Mouse (Mus musculus) stomach, embryonic 14.5 days (tissue): ENCODE data around the gene Slc6a5. TPM values are rescaled to one million over a fixed set of nuclear protein-coding genes. Genes with fewer than 3 reads are reported as not detected.
A peak's percentile ranks its signal among the peaks of the same experiment; 100 is the strongest.
"Not testable (repeated sequence)": the region's sequence is repeated elsewhere in the genome, so short reads cannot be mapped to it uniquely, and the experiment has no call there.

Source experiments
- ATAC-seq: fragments of 200-750 bp; cut with Nextera tagmentation; 2 replicates; pipeline ENCODE4 v1.8.0; 2017; ENCODE audit warnings: low read depth, moderate TSS enrichment; ENCODE audit not compliant: insufficient number of reproducible peaks, insufficient read depth, low FRiP score
- H3K27ac ChIP-seq: fragments of 300-500 bp; sonication (generic); 2 replicates; pipeline ENCODE4 v1.5.1; 2014; ENCODE audit warnings: mild to moderate bottlenecking, low read length, moderate library complexity, mixed read lengths
- H3K27me3 ChIP-seq: fragments of 300-500 bp; sonication (generic); 2 replicates; pipeline ENCODE4 v1.6.1; 2014; ENCODE audit warnings: low read length, control low read depth, mixed read lengths; ENCODE audit not compliant: control insufficient read depth, insufficient read depth
- H3K36me3 ChIP-seq: fragments of 300-500 bp; sonication (generic); 2 replicates; pipeline ENCODE4 v1.6.1; 2014; ENCODE audit warnings: mild to moderate bottlenecking, control low read depth, low read length, moderate library complexity, mixed read lengths; ENCODE audit not compliant: control insufficient read depth, insufficient read depth
- H3K4me1 ChIP-seq: fragments of 300-500 bp; sonication (generic); 2 replicates; pipeline ENCODE4 v1.6.1; 2014; ENCODE audit warnings: low read length, control low read depth, mixed read lengths; ENCODE audit not compliant: control insufficient read depth, insufficient read depth
- H3K4me2 ChIP-seq: fragments of 300-500 bp; sonication (generic); replicated peaks from 2 replicates; pipeline ENCODE4 v1.6.1; 2014; ENCODE audit warnings: low read depth, low read length, control low read depth
- H3K4me3 ChIP-seq: fragments of 300-500 bp; sonication (generic); 2 replicates; pipeline ENCODE4 v1.5.1; 2014; ENCODE audit warnings: low read depth, low read length, control low read depth
- H3K9ac ChIP-seq: fragments of 300-500 bp; sonication (generic); replicated peaks from 2 replicates; pipeline ENCODE4 v1.6.1; 2014; ENCODE audit warnings: low read depth, mild to moderate bottlenecking, control low read depth, low read length, moderate library complexity, mixed read lengths
- H3K9me3 ChIP-seq: fragments of 300-500 bp; sonication (generic); 2 replicates; pipeline ENCODE4 v1.6.1; 2016; ENCODE audit warnings: low read depth, low read length, control low read depth; ENCODE audit not compliant: control insufficient read depth
- WGBS: fragments of 180-500 bp; shearing (Covaris S2); extraction: QIAGEN DNeasy Blood & Tissue Kit; methylation state at CpG from one replicate; pipeline ENCODE4 v1.1.7; 2014; 5-methylcytosine and 5-hydroxymethylcytosine counted together
- polyA plus RNA-seq: library from polyadenylated mRNA; unstranded; fragments of >200 nt; fragmentation: Nextera tagmentation; extraction: Ambion mirVana; gene quantifications from 2 replicates; pipeline ENCODE4 v1.2.1, GENCODE M21; 2014

The Slc6a5 gene
- polyA plus RNA-seq, 1 experiment from 2014 or later, result not detected

DNA sequence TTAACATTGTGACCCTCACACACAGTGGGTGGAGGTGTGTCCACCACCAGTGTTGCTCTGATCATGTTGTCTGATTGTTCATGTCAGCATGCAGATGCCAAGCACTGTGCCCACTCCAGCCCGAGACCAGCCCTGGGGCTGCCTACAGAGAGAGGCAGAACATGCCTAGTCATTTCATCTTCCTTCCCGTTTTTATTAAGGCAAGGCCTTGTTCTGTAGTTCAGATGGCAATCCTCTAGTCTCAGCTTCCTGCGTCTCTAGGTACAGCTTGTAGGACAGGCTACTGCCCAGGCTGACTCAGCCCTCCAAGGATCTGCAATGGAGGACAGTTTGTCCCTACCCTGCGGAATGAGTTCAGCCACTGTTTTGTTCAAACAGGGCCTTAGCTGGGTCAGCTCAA is 13.0 kb downstream of the Slc6a5 start:
- Histone ChIP-seq H3K36me3 (no peaks in the 10 kb centered on the region), H3K4me2 (no peak overlapping the region), H3K9ac (no peak overlapping the region)

GRCm38 (mm10) chr7:49923376-49923775 is 13.4 kb downstream of the Slc6a5 start:
- under 1% methylated on average over 13 of the region's 13 CpGs for WGBS
- H3K36me3 ChIP-seq, result no peaks in the 10 kb centered on the region
- H3K4me2 ChIP-seq, result no peak overlapping the region

More for the DNA sequence above, 13.0 kb downstream of the Slc6a5 start:
- no peak for ATAC-seq
- Histone ChIP-seq H3K9me3 (no peaks in the 10 kb centered on the region), H3K27me3 (no peaks in the 10 kb centered on the region), H3K27ac (no peak overlapping the region), H3K4me3 (no peak overlapping the region), H3K4me1 (no peaks in the 10 kb centered on the region)
- 47% methylated on average over 4 of the region's 4 CpGs for WGBS

DNA sequence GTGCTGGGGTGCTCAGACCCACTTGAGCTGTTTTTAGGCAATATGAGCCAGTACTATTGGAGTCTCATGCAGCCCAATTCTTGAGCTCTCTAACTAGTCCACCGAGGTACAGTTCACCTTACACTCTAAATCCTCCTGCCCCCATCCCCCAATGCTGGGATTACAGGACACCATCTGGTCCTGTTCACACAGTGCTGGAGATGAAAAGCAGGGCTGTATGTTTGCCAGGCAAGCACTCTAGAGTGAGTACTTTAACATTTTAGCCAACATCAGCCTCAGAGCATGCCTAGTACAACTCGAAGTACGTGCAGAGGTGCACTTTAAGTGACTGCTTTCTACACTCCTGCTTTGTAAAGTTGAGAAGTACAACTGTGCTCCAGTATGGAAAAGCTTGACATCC is 18.6 kb downstream of the Slc6a5 start:
- WGBS, result 51% methylated on average over 3 of the region's 3 CpGs
- Histone ChIP-seq H3K4me1 (no peaks in the 10 kb centered on the region), H3K9ac (no peak overlapping the region), H3K4me2 (no peak overlapping the region), H3K9me3 (no peaks in the 10 kb centered on the region), H3K27me3 (no peaks in the 10 kb centered on the region), H3K27ac (no peak overlapping the region), H3K36me3 (no peaks in the 10 kb centered on the region), H3K4me3 (no peak overlapping the region)
- ATAC-seq, result no peak; the same call in 1 of the 2 replicates

More at GRCm38 (mm10) chr7:49923376-49923775, 13.4 kb downstream of the Slc6a5 start:
- Histone ChIP-seq H3K4me1 (no peaks in the 10 kb centered on the region), H3K9ac (no peak overlapping the region), H3K27me3 (no peaks in the 10 kb centered on the region), H3K27ac (no peak overlapping the region), H3K4me3 (no peak overlapping the region), H3K9me3 (no peaks in the 10 kb centered on the region)
- ATAC-seq, result peak; percentile 34; the same call in 1 of the 2 replicates

GRCm38 (mm10) chr7:49929999-49930398 is 20.1 kb downstream of the Slc6a5 start:
- Histone ChIP-seq H3K4me2 (no peak overlapping the region), H3K9me3 (no peaks in the 10 kb centered on the region), H3K27ac (no peak overlapping the region), H3K27me3 (no peaks in the 10 kb centered on the region), H3K4me1 (no peaks in the 10 kb centered on the region), H3K36me3 (no peaks in the 10 kb centered on the region), H3K9ac (no peak overlapping the region), H3K4me3 (no peak overlapping the region)
- WGBS, result 80% methylated on average over 4 of the region's 4 CpGs
- ATAC-seq, result no peak

GRCm38 (mm10) chr7:49933386-49934115 is 23.6 kb downstream of the Slc6a5 start:
- not testable (repeated sequence) for ATAC-seq, H3K9ac ChIP-seq, H3K4me2 ChIP-seq, H3K4me1 ChIP-seq, H3K9me3 ChIP-seq, H3K36me3 ChIP-seq, H3K27ac ChIP-seq, H3K27me3 ChIP-seq, H3K4me3 ChIP-seq
- 82% methylated on average over 14 of the region's 14 CpGs for WGBS

DNA sequence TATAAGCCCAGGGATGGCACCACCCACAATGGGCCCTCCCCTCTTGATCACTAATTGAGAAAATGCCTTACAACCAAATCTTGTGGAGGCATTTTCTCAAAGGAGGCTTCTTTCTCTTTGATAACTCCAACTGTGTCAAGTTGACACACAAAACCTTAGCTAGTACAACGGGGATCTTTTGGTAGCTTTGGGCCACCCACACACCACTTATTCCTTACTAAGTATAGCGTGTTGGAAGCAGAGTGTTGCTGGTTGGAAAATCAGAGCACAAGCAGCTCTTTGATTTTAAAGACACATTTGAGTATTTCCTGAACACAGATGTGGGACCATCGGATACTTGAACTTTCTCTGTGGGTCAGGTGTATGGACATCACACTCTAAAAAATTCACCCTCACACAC is 26.9 kb downstream of the Slc6a5 start:
- Histone ChIP-seq H3K4me2 (no peak overlapping the region), H3K4me3 (no peak overlapping the region), H3K4me1 (no peaks in the 10 kb centered on the region), H3K9ac (no peak overlapping the region), H3K36me3 (no peaks in the 10 kb centered on the region), H3K9me3 (no peaks in the 10 kb centered on the region), H3K27me3 (no peaks in the 10 kb centered on the region), H3K27ac (no peak overlapping the region)
- no peak for ATAC-seq
- 86% methylated on average over 3 of the region's 3 CpGs for WGBS

DNA sequence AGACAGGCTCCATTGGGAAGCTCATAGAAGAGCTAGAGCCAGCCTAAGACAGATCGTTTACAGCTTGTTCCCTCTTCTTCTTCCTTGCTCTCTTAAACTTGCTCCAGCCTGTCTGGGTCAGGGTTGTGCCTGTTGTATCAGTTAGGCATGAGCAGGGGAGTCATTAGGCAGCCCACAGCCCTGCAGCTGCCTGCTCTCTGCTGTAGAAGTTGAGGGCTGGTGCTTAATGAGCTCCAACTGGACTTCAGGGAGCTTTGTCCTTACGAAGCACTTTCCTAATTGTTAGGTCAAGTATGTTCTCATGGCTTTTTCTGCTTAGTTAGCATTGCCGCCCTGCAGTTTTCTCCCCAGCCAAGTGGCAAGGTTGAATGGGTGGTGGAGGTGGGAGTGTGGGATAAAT is 32.1 kb downstream of the Slc6a5 start:
- H3K9me3 ChIP-seq, result no peaks in the 10 kb centered on the region
- H3K36me3 ChIP-seq, result no peaks in the 10 kb centered on the region
- no peaks in the 10 kb centered on the region for H3K4me1 ChIP-seq
- no peak for ATAC-seq
- H3K9ac ChIP-seq, result no peak overlapping the region
- H3K4me2 ChIP-seq, result no peak overlapping the region
- no peaks in the 10 kb centered on the region for H3K27me3 ChIP-seq
- 72% methylated on average over 3 of the region's 3 CpGs for WGBS
- H3K4me3 ChIP-seq, result no peak overlapping the region
- no peak overlapping the region for H3K27ac ChIP-seq

- H3K36me3 ChIP-seq, result no peaks in the 10 kb centered on the region
- no peak overlapping the region for H3K9ac ChIP-seq
- no peak overlapping the region for H3K27ac ChIP-seq
- H3K27me3 ChIP-seq, result no peaks in the 10 kb centered on the region
- H3K4me1 ChIP-seq, result no peaks in the 10 kb centered on the region
- 68% methylated on average over 5 of the region's 5 CpGs for whole genome bisulfite sequencing
- H3K4me3 ChIP-seq, result no peak overlapping the region
- no peaks in the 10 kb centered on the region for H3K9me3 ChIP-seq
- no peak for ATAC-seq
- no peak overlapping the region for H3K4me2 ChIP-seq
These were observed 32.5 kb downstream of the Slc6a5 start for GRCm38 (mm10) chr7:49942490-49942889.

DNA sequence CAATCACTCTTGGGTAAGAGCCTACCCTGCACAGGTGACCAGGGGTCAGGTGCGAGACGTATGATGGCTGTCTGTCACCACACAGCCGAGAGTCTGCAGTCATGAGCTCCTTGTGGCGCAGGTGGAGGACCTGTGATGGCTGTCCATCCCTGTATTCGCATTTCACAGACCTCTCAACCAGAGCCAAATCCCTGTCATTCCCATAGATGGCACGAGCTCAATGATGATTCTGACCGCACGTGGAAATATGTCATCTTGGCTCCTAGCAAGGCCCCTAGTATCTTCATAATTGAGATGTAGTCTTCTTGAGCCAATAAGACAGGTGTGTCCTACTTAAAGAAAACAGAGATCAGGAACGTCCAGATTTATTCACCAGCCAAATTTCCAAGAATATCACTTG is 36.7 kb downstream of the Slc6a5 start:
- Histone ChIP-seq H3K27me3 (no peaks in the 10 kb centered on the region), H3K4me1 (no peaks in the 10 kb centered on the region), H3K27ac (no peak overlapping the region), H3K4me3 (no peak overlapping the region), H3K4me2 (no peak overlapping the region), H3K9me3 (no peaks in the 10 kb centered on the region), H3K9ac (no peak overlapping the region), H3K36me3 (no peaks in the 10 kb centered on the region)
- ATAC-seq, result no peak
- 91% methylated on average over 9 of the region's 9 CpGs for WGBS
